Mouse (Mus musculus) forebrain, embryonic 11.5 days (tissue): Measurements from ENCODE around the gene Lamtor2. TPM values are rescaled to one million over a fixed set of nuclear protein-coding genes. Genes with fewer than 3 reads are reported as not detected.
"Not testable (repeated sequence)": the region's sequence is repeated elsewhere in the genome, so short reads cannot be mapped to it uniquely, and the experiment has no call there.

Experiments used
- ATAC-seq: fragments of 200-750 bp; cut with Nextera tagmentation; replicated peaks from 2 replicates; pipeline ENCODE4 v1.8.0; 2017; ENCODE audit warnings: moderate TSS enrichment; ENCODE audit not compliant: low FRiP score
- DNase-seq: peaks from one replicate; pipeline ENCODE4 v3.0.0-alpha.2; 2017; ENCODE audit warnings: low spot score
- H3K27ac ChIP-seq: fragments of 300-500 bp; sonication (generic); 2 replicates; pipeline ENCODE4 v1.5.1; 2014; ENCODE audit warnings: low read depth, low read length
- H3K27me3 ChIP-seq: fragments of 300-500 bp; sonication (generic); 2 replicates; pipeline ENCODE4 v1.6.1; 2014; ENCODE audit warnings: mild to moderate bottlenecking, low read length, mixed read lengths; ENCODE audit not compliant: control insufficient read depth, insufficient read depth
- H3K36me3 ChIP-seq: fragments of 300-500 bp; sonication (generic); 2 replicates; pipeline ENCODE4 v1.6.1; 2014; ENCODE audit warnings: mild to moderate bottlenecking, low read length, moderate library complexity, mixed read lengths; ENCODE audit not compliant: control insufficient read depth, insufficient read depth
- H3K4me1 ChIP-seq: fragments of 300-500 bp; sonication (generic); replicated peaks from 2 replicates; pipeline ENCODE4 v1.6.1; 2014; ENCODE audit warnings: low read length, mixed read lengths; ENCODE audit not compliant: control insufficient read depth, insufficient read depth
- H3K4me2 ChIP-seq: fragments of 300-500 bp; sonication (generic); 2 replicates; pipeline ENCODE4 v1.6.1; 2014; ENCODE audit warnings: low read depth, mild to moderate bottlenecking, low read length, moderate library complexity, mixed read lengths; ENCODE audit not compliant: severe bottlenecking
- H3K4me3 ChIP-seq: fragments of 300-500 bp; sonication (generic); 2 replicates; pipeline ENCODE4 v1.5.1; 2014; ENCODE audit warnings: low read depth, low read length
- H3K9ac ChIP-seq: fragments of 300-500 bp; sonication (generic); 2 replicates; pipeline ENCODE4 v1.6.1; 2014; ENCODE audit warnings: low read length
- H3K9me3 ChIP-seq: fragments of 300-500 bp; sonication (generic); 2 replicates; pipeline ENCODE4 v1.6.1; 2016; ENCODE audit warnings: low read length, mixed read lengths; ENCODE audit not compliant: control insufficient read depth
- WGBS: fragments of 180-500 bp; shearing (Covaris S2); extraction: QIAGEN DNeasy Blood & Tissue Kit; methylation state at CpG from one replicate; pipeline ENCODE4 v1.1.7; 2014; 5-methylcytosine and 5-hydroxymethylcytosine counted together
- polyA plus RNA-seq: library from polyadenylated mRNA; unstranded; fragments of >200 nt; fragmentation: Nextera tagmentation; extraction: Ambion mirVana; gene quantifications from 2 replicates; pipeline ENCODE4 v1.2.1, GENCODE M21; 2014

Lamtor2 gene
- polyA plus RNA-seq, 1 experiment from 2014 or later, result 89.3 TPM

- Histone ChIP-seq H3K9ac (no peak overlapping the region), H3K27me3 (no peaks in the 10 kb centered on the region), H3K27ac (no peak overlapping the region), H3K4me3 (no peak overlapping the region), H3K4me1 (no peaks in the 10 kb centered on the region), H3K9me3 (no peaks in the 10 kb centered on the region), H3K36me3 (peaks cover 6% of the 10 kb centered on the region; the same call in 1 of the 2 replicates), H3K4me2 (no peak overlapping the region)
- DNase-seq (no peak), ATAC-seq (no peak)
- 92% methylated on average over 5 of the region's 5 CpGs for WGBS
These were observed 33.8 kb upstream of the Lamtor2 start for GRCm38 (mm10) chr3:88586640-88587039.

- peaks cover 6% of the 10 kb centered on the region; the same call in 1 of the 2 replicates for H3K36me3 ChIP-seq
- 95% methylated on average over 6 of the region's 6 CpGs for WGBS
- no peak for ATAC-seq
These were observed 32.9 kb upstream of the Lamtor2 start for GRCm38 (mm10) chr3:88585769-88586168.

GRCm38 (mm10) chr3:88579454-88580117 is 26.7 kb upstream of the Lamtor2 start:
- DNase-seq (peak; percentile 80), ATAC-seq (peak; percentile 82)
- Histone ChIP-seq H3K9ac (peak overlapping the region; percentile 86), H3K27ac (no peak overlapping the region), H3K4me2 (peak overlapping the region; percentile 76), H3K27me3 (no peaks in the 10 kb centered on the region), H3K9me3 (no peaks in the 10 kb centered on the region), H3K36me3 (no peaks in the 10 kb centered on the region; the same call in 1 of the 2 replicates), H3K4me1 (peaks cover 4% of the 10 kb centered on the region; the same call in 1 of the 2 replicates), H3K4me3 (peak overlapping the region; percentile 92)
- WGBS, result under 1% methylated on average over 34 of the region's 34 CpGs

More at GRCm38 (mm10) chr3:88585769-88586168, 32.9 kb upstream of the Lamtor2 start:
- H3K9ac ChIP-seq, result no peak overlapping the region
- no peak overlapping the region for H3K4me2 ChIP-seq
- no peak overlapping the region for H3K27ac ChIP-seq
- no peaks in the 10 kb centered on the region for H3K9me3 ChIP-seq
- H3K4me1 ChIP-seq, result no peaks in the 10 kb centered on the region
- no peaks in the 10 kb centered on the region for H3K27me3 ChIP-seq
- DNase-seq, result no peak
- no peak overlapping the region for H3K4me3 ChIP-seq

- H3K9me3 ChIP-seq, result no peaks in the 10 kb centered on the region
- peak overlapping the region; percentile 92 for H3K4me3 ChIP-seq
- H3K4me1 ChIP-seq, result peaks cover 4% of the 10 kb centered on the region; the same call in 1 of the 2 replicates
- no peak overlapping the region for H3K27ac ChIP-seq
- ATAC-seq (0 out of 2 replicates have a peak, but pooled peaks have one; percentile 44), DNase-seq (no peak)
- no peaks in the 10 kb centered on the region for H3K27me3 ChIP-seq
- H3K4me2 ChIP-seq, result peak overlapping the region; percentile 76; the same call in 1 of the 2 replicates
- no peaks in the 10 kb centered on the region; the same call in 1 of the 2 replicates for H3K36me3 ChIP-seq
- H3K9ac ChIP-seq, result peak overlapping the region; percentile 86; the same call in 1 of the 2 replicates
- WGBS, result 54% methylated on average over 8 of the region's 8 CpGs
These were observed 25.9 kb upstream of the Lamtor2 start for GRCm38 (mm10) chr3:88578498-88579424.

- not testable (repeated sequence) for H3K9me3 ChIP-seq, H3K27me3 ChIP-seq, DNase-seq, H3K4me1 ChIP-seq, H3K4me2 ChIP-seq, H3K9ac ChIP-seq, ATAC-seq, H3K4me3 ChIP-seq, H3K36me3 ChIP-seq, H3K27ac ChIP-seq
- 89% methylated on average over 5 of the region's 5 CpGs for WGBS
These were observed 25.0 kb upstream of the Lamtor2 start for GRCm38 (mm10) chr3:88577846-88578245.

GRCm38 (mm10) chr3:88575540-88575939 is 22.7 kb upstream of the Lamtor2 start, which contains the start of gene Ssr2:
Gene Ssr2 (plus strand): TSS chr3:88575876.
- ATAC-seq, result no peak
- H3K4me1 ChIP-seq, result peaks cover 4% of the 10 kb centered on the region; the same call in 1 of the 2 replicates
- no peaks in the 10 kb centered on the region for H3K36me3 ChIP-seq
- H3K27me3 ChIP-seq, result no peaks in the 10 kb centered on the region
- H3K27ac ChIP-seq, result no peak within 1 kb of the TSS
- no peaks in the 10 kb centered on the region for H3K9me3 ChIP-seq
- no peak within 1 kb of the TSS for H3K9ac ChIP-seq
- no peak within 1 kb of the TSS for H3K4me3 ChIP-seq
- H3K4me2 ChIP-seq, result no peak within 1 kb of the TSS
- DNase-seq, result no peak
- WGBS, result 85% methylated on average over 3 of the region's 3 CpGs

GRCm38 (mm10) chr3:88573810-88574209 is 20.9 kb upstream of the Lamtor2 start:
- Histone ChIP-seq H3K9me3 (no peaks in the 10 kb centered on the region), H3K9ac (no peak overlapping the region), H3K36me3 (no peaks in the 10 kb centered on the region), H3K4me3 (no peak overlapping the region), H3K4me1 (no peaks in the 10 kb centered on the region), H3K27ac (no peak overlapping the region), H3K27me3 (no peaks in the 10 kb centered on the region), H3K4me2 (no peak overlapping the region)
- no peak for ATAC-seq
- WGBS, result 89% methylated on average over 2 of the region's 2 CpGs
- DNase-seq, result no peak

- Histone ChIP-seq H3K4me3 (no peak overlapping the region), H3K36me3 (no peaks in the 10 kb centered on the region; the same call in 1 of the 2 replicates), H3K4me1 (no peaks in the 10 kb centered on the region), H3K27me3 (no peaks in the 10 kb centered on the region), H3K9ac (no peak overlapping the region), H3K4me2 (no peak overlapping the region), H3K27ac (no peak overlapping the region), H3K9me3 (no peaks in the 10 kb centered on the region)
- no peak for ATAC-seq
- WGBS, result 86% methylated on average over 2 of the region's 2 CpGs
- DNase-seq, result no peak
These were observed 20.0 kb upstream of the Lamtor2 start for GRCm38 (mm10) chr3:88572835-88573234.
